Mouse (Mus musculus) heart, embryonic 16.5 days (tissue): Measurements from ENCODE around the gene Chic2. TPM values are rescaled to one million over a fixed set of nuclear protein-coding genes. Genes with fewer than 3 reads are reported as not detected.

Experiments used
- ATAC-seq: fragments of 200-750 bp; cut with Nextera tagmentation; replicated peaks from 2 replicates; pipeline ENCODE4 v1.8.0; 2017; ENCODE audit warnings: moderate number of reproducible peaks; ENCODE audit not compliant: insufficient read depth, low FRiP score; ENCODE audit errors: extremely low read depth
- H3K27ac ChIP-seq: fragments of 300-500 bp; sonication (generic); 2 replicates; pipeline ENCODE4 v1.5.1; 2014; ENCODE audit warnings: mild to moderate bottlenecking, low read length, control low read depth, moderate library complexity
- H3K27me3 ChIP-seq: fragments of 300-500 bp; sonication (generic); 2 replicates; pipeline ENCODE4 v1.6.1; 2014; ENCODE audit warnings: low read length, mixed read lengths; ENCODE audit not compliant: control insufficient read depth, insufficient read depth
- H3K36me3 ChIP-seq: fragments of 300-500 bp; sonication (generic); 2 replicates; pipeline ENCODE4 v1.6.1; 2014; ENCODE audit not compliant: control insufficient read depth, insufficient read depth
- H3K4me1 ChIP-seq: fragments of 300-500 bp; sonication (generic); 2 replicates; pipeline ENCODE4 v1.6.1; 2014; ENCODE audit warnings: low read length, mixed read lengths; ENCODE audit not compliant: control insufficient read depth, insufficient read depth
- H3K4me2 ChIP-seq: fragments of 300-500 bp; sonication (generic); 2 replicates; pipeline ENCODE4 v1.6.1; 2014; ENCODE audit warnings: low read depth, mild to moderate bottlenecking, control low read depth, low read length
- H3K4me3 ChIP-seq: fragments of 300-500 bp; sonication (generic); 2 replicates; pipeline ENCODE4 v1.5.1; 2014; ENCODE audit warnings: mild to moderate bottlenecking, control low read depth, low read length
- H3K9ac ChIP-seq: fragments of 300-500 bp; sonication (generic); 2 replicates; pipeline ENCODE4 v1.6.1; 2014; ENCODE audit warnings: low read length, control low read depth
- H3K9me3 ChIP-seq: fragments of 300-500 bp; sonication (generic); replicated peaks from 2 replicates; pipeline ENCODE4 v1.6.1; 2016; ENCODE audit warnings: low read length; ENCODE audit not compliant: control insufficient read depth
- WGBS: fragments of 180-500 bp; shearing (Covaris S2); extraction: QIAGEN DNeasy Blood & Tissue Kit; methylation state at CpG from one replicate; pipeline ENCODE4 v1.1.7; 2014; 5-methylcytosine and 5-hydroxymethylcytosine counted together
- polyA plus RNA-seq: library from polyadenylated mRNA; unstranded; fragments of >200 nt; fragmentation: Nextera tagmentation; extraction: Ambion mirVana; gene quantifications from 2 replicates; pipeline ENCODE4 v1.2.1, GENCODE M21; 2015

The Chic2 gene
- polyA plus RNA-seq, 1 experiment from 2014 or later: 21.6 TPM

GRCm38 (mm10) chr5:75079564-75079963 lies 35.0 kb upstream of the Chic2 start:
- peaks cover 11% of the 10 kb centered on the region for H3K4me1 ChIP-seq
- H3K27me3 ChIP-seq: peaks cover 95% of the 10 kb centered on the region
- ATAC-seq: no peak
- no peak overlapping the region for H3K4me2 ChIP-seq
- H3K9ac ChIP-seq: no peak overlapping the region
- under 1% methylated on average over 7 of the region's 7 CpGs for WGBS
- H3K27ac ChIP-seq: no peak overlapping the region
- H3K9me3 ChIP-seq: no peaks in the 10 kb centered on the region
- no peaks in the 10 kb centered on the region for H3K36me3 ChIP-seq
- no peak overlapping the region for H3K4me3 ChIP-seq

GRCm38 (mm10) chr5:75077051-75077380 lies 32.4 kb upstream of the Chic2 start:
- Histone ChIP-seq H3K9ac (no peak overlapping the region), H3K4me2 (no peak overlapping the region), H3K27me3 (peaks cover 97% of the 10 kb centered on the region), H3K9me3 (no peaks in the 10 kb centered on the region), H3K4me1 (peaks cover 6% of the 10 kb centered on the region), H3K4me3 (no peak overlapping the region), H3K27ac (no peak overlapping the region), H3K36me3 (no peaks in the 10 kb centered on the region)
- 3% methylated on average over 19 of the region's 19 CpGs for WGBS
- no peak for ATAC-seq

- WGBS: 3% methylated on average over 17 of the region's 17 CpGs
- peaks cover 6% of the 10 kb centered on the region for H3K4me1 ChIP-seq
- no peak for ATAC-seq
- no peak overlapping the region for H3K27ac ChIP-seq
- peak overlapping the region; percentile 34; the same call in 1 of the 2 replicates for H3K4me3 ChIP-seq
- H3K9ac ChIP-seq: no peak overlapping the region
- H3K36me3 ChIP-seq: no peaks in the 10 kb centered on the region
- H3K9me3 ChIP-seq: no peaks in the 10 kb centered on the region
- peak overlapping the region; percentile 42; the same call in 1 of the 2 replicates for H3K4me2 ChIP-seq
- peaks cover 99% of the 10 kb centered on the region for H3K27me3 ChIP-seq
Measured at GRCm38 (mm10) chr5:75076326-75077050, 31.9 kb upstream of the Chic2 start.

GRCm38 (mm10) chr5:75075383-75075941 lies 30.9 kb upstream of the Chic2 start, which contains the start of gene Gsx2:
Gene Gsx2, plus strand, starts transcription at chr5:75075601.
- H3K4me1 ChIP-seq: peaks cover 10% of the 10 kb centered on the region
- under 1% methylated on average over 38 of the region's 41 CpGs for WGBS
- no peak for ATAC-seq

GRCm38 (mm10) chr5:75074537-75075382 lies 30.2 kb upstream of the Chic2 start:
- Histone ChIP-seq H3K27ac (no peak overlapping the region), H3K4me3 (no peak overlapping the region)
- 10% methylated on average over 15 of the region's 15 CpGs for WGBS

More at GRCm38 (mm10) chr5:75075383-75075941, 30.9 kb upstream of the Chic2 start, which contains the start of gene Gsx2:
- Histone ChIP-seq H3K27me3 (peaks cover 96% of the 10 kb centered on the region), H3K4me3 (peak within 1 kb of the TSS; percentile 34), H3K9me3 (no peaks in the 10 kb centered on the region), H3K27ac (no peak within 1 kb of the TSS), H3K9ac (no peak within 1 kb of the TSS), H3K4me2 (peak within 1 kb of the TSS; percentile 42), H3K36me3 (no peaks in the 10 kb centered on the region)

GRCm38 (mm10) chr5:75074132-75074531 lies 29.6 kb upstream of the Chic2 start:
- H3K4me3 ChIP-seq: no peak overlapping the region
- H3K27me3 ChIP-seq: peaks cover 96% of the 10 kb centered on the region
- H3K4me2 ChIP-seq: no peak overlapping the region
- no peaks in the 10 kb centered on the region for H3K9me3 ChIP-seq
- WGBS: 17% methylated on average over 4 of the region's 4 CpGs
- no peak overlapping the region for H3K9ac ChIP-seq
- H3K4me1 ChIP-seq: peaks cover 10% of the 10 kb centered on the region
- H3K27ac ChIP-seq: no peak overlapping the region
- no peaks in the 10 kb centered on the region for H3K36me3 ChIP-seq
- no peak for ATAC-seq

More at GRCm38 (mm10) chr5:75074537-75075382, 30.2 kb upstream of the Chic2 start:
- no peak overlapping the region for H3K9ac ChIP-seq
- no peak overlapping the region for H3K4me2 ChIP-seq
- no peak for ATAC-seq
- peaks cover 96% of the 10 kb centered on the region for H3K27me3 ChIP-seq
- H3K36me3 ChIP-seq: no peaks in the 10 kb centered on the region
- no peaks in the 10 kb centered on the region for H3K9me3 ChIP-seq
- peaks cover 10% of the 10 kb centered on the region for H3K4me1 ChIP-seq

GRCm38 (mm10) chr5:75073684-75074083 lies 29.1 kb upstream of the Chic2 start:
- ATAC-seq: no peak
- no peak overlapping the region for H3K27ac ChIP-seq
- no peak overlapping the region for H3K4me2 ChIP-seq
- WGBS: 27% methylated on average over 3 of the region's 3 CpGs
- H3K36me3 ChIP-seq: no peaks in the 10 kb centered on the region
- peaks cover 96% of the 10 kb centered on the region for H3K27me3 ChIP-seq
- no peak overlapping the region for H3K4me3 ChIP-seq
- peaks cover 10% of the 10 kb centered on the region for H3K4me1 ChIP-seq
- H3K9ac ChIP-seq: no peak overlapping the region
- H3K9me3 ChIP-seq: no peaks in the 10 kb centered on the region

GRCm38 (mm10) chr5:75073167-75073566 lies 28.6 kb upstream of the Chic2 start:
- ATAC-seq: no peak
- Histone ChIP-seq H3K27me3 (peaks cover 96% of the 10 kb centered on the region), H3K4me1 (peaks cover 10% of the 10 kb centered on the region), H3K4me2 (no peak overlapping the region), H3K9me3 (no peaks in the 10 kb centered on the region), H3K4me3 (no peak overlapping the region), H3K9ac (no peak overlapping the region), H3K27ac (no peak overlapping the region), H3K36me3 (no peaks in the 10 kb centered on the region)
- 29% methylated on average over 1 of the region's 1 CpGs for WGBS

- Histone ChIP-seq H3K9ac (no peak overlapping the region), H3K27me3 (peaks cover 96% of the 10 kb centered on the region), H3K4me2 (no peak overlapping the region), H3K4me1 (peaks cover 10% of the 10 kb centered on the region), H3K27ac (no peak overlapping the region), H3K4me3 (no peak overlapping the region), H3K9me3 (no peaks in the 10 kb centered on the region), H3K36me3 (no peaks in the 10 kb centered on the region)
- ATAC-seq: no peak
- 8% methylated on average over 4 of the region's 4 CpGs for WGBS
Measured at GRCm38 (mm10) chr5:75072532-75072931, 28.0 kb upstream of the Chic2 start.
